Comparison of ENCODE assay signal across 25 mouse cellular contexts in genomic region chr12:107920076-107920475, GRCm38 (mm10).
DNase-seq lines count a peak whose midpoint lies in the region; ATAC-seq lines count a peak whose summit lies in the region.
"Had no signal": no experiment of that assay in that cellular context is flagged by ENCODE, and none has a peak within 500 bp of the region (broad histone marks: within the 10 kb centered on the region; RNA-seq: fewer than 3 reads in every experiment).

No protein-coding gene starts in this region.

- ATAC-seq in heart, embryonic 14.5 days (ENCODE audit: insufficient number of reproducible peaks, insufficient read depth, low FRiP score, low read depth), result no peak
- no peak for ATAC-seq in heart, embryonic 12.5 days (ENCODE audit: insufficient number of reproducible peaks, low FRiP score)
- peak; percentile 26 for ATAC-seq in inflammation-experienced regulatory T-cells, adult 6 months
- no peak for ATAC-seq in granulocyte monocyte progenitor cell, adult 5-6 weeks (replicated peaks; ENCODE audit: poor library complexity, severe bottlenecking)
- ATAC-seq: Patski had no signal

- DNase-seq in CD4-positive helper T cell, adult 2 months (ENCODE audit: low read depth, low spot score), result peak; percentile 71
- DNase-seq in CD4-positive, CD25-positive, alpha-beta regulatory T cell, adult 2 months (ENCODE audit: low read depth, low spot score), result peak; percentile 66
- DNase-seq: adrenal gland, postnatal 14 days; B cell, adult 2 months; cerebellum, adult 18-20 months; cerebellum, postnatal 10 days; gastrocnemius, postnatal 14 days; heart, adult 11 months; heart, postnatal 4 days; kidney, adult 11 months; kidney, postnatal 14 days; retina, postnatal 1 day; right cerebral cortex, postnatal 25 days had no signal

- no peak overlapping the region for H3K27ac ChIP-seq in heart, embryonic 14.5 days (replicated peaks in 1 of 2; ENCODE audit: control insufficient read depth in 1 of 2, insufficient read depth in 1 of 2, low read depth in 2 of 2, low read length in 2 of 2)
- no peak overlapping the region for H3K27ac ChIP-seq in heart, embryonic 12.5 days (ENCODE audit: poor library complexity, severe bottlenecking)
- H3K27ac ChIP-seq: limb, embryonic 13.5 days; lung, embryonic 15.5 days; neural tube, embryonic 15.5 days had no signal

- H3K4me2 ChIP-seq in heart, embryonic 14.5 days (ENCODE audit: low read length), result no peak overlapping the region
- no peak overlapping the region for H3K4me2 ChIP-seq in heart, embryonic 12.5 days
- H3K4me2 ChIP-seq: hindbrain, embryonic 13.5 days; limb, embryonic 13.5 days; liver, embryonic 11.5 days; lung, embryonic 15.5 days; midbrain, embryonic 11.5 days; neural tube, embryonic 15.5 days had no signal

- H3K4me1 ChIP-seq in heart, embryonic 14.5 days (ENCODE audit: control insufficient read depth in 2 of 2, insufficient read depth in 2 of 2, low read length in 2 of 2), result peaks cover 29 to 45% of the 10 kb centered on the region in 2 experiments
- peaks cover 51% of the 10 kb centered on the region for H3K4me1 ChIP-seq in heart, embryonic 12.5 days (replicated peaks)

- H3K4me3 ChIP-seq in heart, embryonic 14.5 days (ENCODE audit: control insufficient read depth in 1 of 2, insufficient read depth in 1 of 2, low read depth in 1 of 2, low read length in 2 of 2), result no peak overlapping the region
- no peak overlapping the region for H3K4me3 ChIP-seq in heart, embryonic 12.5 days
- H3K4me3 ChIP-seq: heart, embryonic 10.5 days; hindbrain, embryonic 13.5 days; limb, embryonic 13.5 days; lung, embryonic 15.5 days; neural tube, embryonic 15.5 days had no signal

- peaks cover 21% of the 10 kb centered on the region for H3K36me3 ChIP-seq in heart, embryonic 14.5 days (ENCODE audit: control insufficient read depth, insufficient read depth, low read length)
- peaks cover 24% of the 10 kb centered on the region for H3K36me3 ChIP-seq in heart, embryonic 12.5 days

- peak overlapping the region; percentile 16; the same call in 1 of the 2 replicates for H3K9ac ChIP-seq in heart, embryonic 14.5 days (ENCODE audit: low read length)
- H3K9ac ChIP-seq in heart, embryonic 12.5 days, result no peak overlapping the region
- H3K9ac ChIP-seq: limb, embryonic 13.5 days; lung, embryonic 15.5 days; neural tube, embryonic 15.5 days had no signal

- 0 out of 2 replicates have a peak, but pooled peaks cover 12% of the 10 kb centered on the region for H3K9me3 ChIP-seq in heart, embryonic 14.5 days (ENCODE audit: control insufficient read depth, low read length)
- peaks cover 19% of the 10 kb centered on the region for H3K9me3 ChIP-seq in heart, embryonic 12.5 days (replicated peaks)
- H3K9me3 ChIP-seq: neural tube, embryonic 15.5 days had no signal

- 73% methylated on average over 2 of the region's 2 CpGs for WGBS in heart, embryonic 14.5 days
- 64% methylated on average over 2 of the region's 2 CpGs for WGBS in heart, embryonic 12.5 days

- H3K27me3 ChIP-seq in heart, embryonic 14.5 days (ENCODE audit: control insufficient read depth, insufficient read depth, low read length), result no peaks in the 10 kb centered on the region
- H3K27me3 ChIP-seq in heart, embryonic 12.5 days (replicated peaks), result no peaks in the 10 kb centered on the region
- H3K27me3 ChIP-seq: limb, embryonic 13.5 days; lung, embryonic 15.5 days had no signal
